Mouse (Mus musculus) heart, adult 2 months (tissue): ENCODE data around the gene Mmgt2.

Experiments used
- CTCF ChIP-seq: fragments of 200-600 bp; IDR thresholded peaks from 2 replicates; pipeline ENCODE4 v1.8.1; 2022; ENCODE audit warnings: antibody characterized with exemption, mild to moderate bottlenecking, moderate library complexity
- EP300 ChIP-seq: fragments of 200-500 bp; IDR thresholded peaks from 2 replicates; pipeline ENCODE4 v1.6.1; 2011; ENCODE audit warnings: low read depth, low read length, control low read depth; ENCODE audit not compliant: insufficient read depth
- POLR2A ChIP-seq: fragments of 200-500 bp; IDR thresholded peaks from 2 replicates; pipeline ENCODE4 v1.6.1; 2011; ENCODE audit warnings: mild to moderate bottlenecking, low read depth, low read length, control low read depth; ENCODE audit not compliant: insufficient read depth

GRCm38 (mm10) chr11:62621586-62622283 lies 26.7 kb upstream of the Mmgt2 start:
- TF ChIP-seq CTCF: no peak
- TF ChIP-seq POLR2A: no peak
- TF ChIP-seq EP300: no peak
